Mouse (Mus musculus) C2C12 (cell line): ENCODE measurements around the gene Dapk1.

Experiments used
- CTCF ChIP-seq: IDR thresholded peaks from one replicate; pipeline ENCODE4 v1.5.1; 2011; ENCODE audit not compliant: control insufficient read depth, insufficient read depth, insufficient read length
- MYOG ChIP-seq: IDR thresholded peaks from one replicate; pipeline ENCODE4 v1.6.1; 2011; ENCODE audit not compliant: control insufficient read depth, insufficient read length; ENCODE audit errors: extremely low read depth

DNA sequence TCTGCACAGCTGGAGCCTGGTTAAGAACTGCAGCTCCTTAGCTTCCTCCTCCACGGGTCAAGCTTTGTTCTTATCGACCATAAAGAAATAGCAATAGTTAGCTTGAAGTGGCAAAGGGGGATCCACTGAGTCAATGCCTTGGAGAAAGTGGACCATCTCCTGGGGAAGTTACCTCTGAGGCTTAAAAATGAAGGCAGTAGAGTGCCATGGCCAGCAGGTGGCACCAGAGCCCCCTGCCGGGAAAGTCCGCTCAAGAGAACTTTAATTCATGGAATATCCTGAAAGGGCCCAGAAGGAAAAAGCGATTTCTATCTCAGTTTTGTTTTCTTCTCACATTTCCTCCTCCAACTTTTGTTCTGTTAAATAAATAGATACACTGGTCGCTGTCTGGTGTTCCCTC, 157.4 kb downstream of the Dapk1 start:
- TF ChIP-seq CTCF (no peak), MYOG (no peak)
